Mouse (Mus musculus) brain, embryonic 14.5 days (tissue): ENCODE measurements around the gene Rbmxl1. TPM values are rescaled to one million over a fixed set of nuclear protein-coding genes. Genes with fewer than 3 reads are reported as not detected.
A peak's percentile ranks its signal among the peaks of the same experiment; 100 is the strongest.
"Not testable (repeated sequence)": the region's sequence is repeated elsewhere in the genome, so short reads cannot be mapped to it uniquely, and the experiment has no call there.

Source experiments
- DNase-seq: peaks from one replicate; pipeline ENCODE4 v3.0.0-alpha.2; 2011; ENCODE audit warnings: low read depth
- CTCF ChIP-seq: fragments of 200-500 bp; IDR thresholded peaks from 2 replicates; pipeline ENCODE4 v1.5.1; 2012; ENCODE audit warnings: inconsistent platforms, mild to moderate bottlenecking, moderate library complexity, borderline replicate concordance; ENCODE audit not compliant: insufficient read depth, insufficient read length; ENCODE audit errors: extremely low read depth
- POLR2A ChIP-seq: fragments of 200-500 bp; IDR thresholded peaks from 2 replicates; pipeline ENCODE4 v1.6.1; 2012; ENCODE audit warnings: mild to moderate bottlenecking, inconsistent platforms, borderline replicate concordance; ENCODE audit not compliant: poor library complexity, insufficient read depth, insufficient read length, severe bottlenecking; ENCODE audit errors: extremely low read depth
- polyA plus RNA-seq: library from polyadenylated mRNA; depleted of rRNA; stranded (reverse); fragments of >200 nt; gene quantifications from 2 replicates; pipeline ENCODE4 v1.2.3, GENCODE M21; 2012

Rbmxl1 gene
- polyA plus RNA-seq, 1 experiment = 144 TPM

DNA sequence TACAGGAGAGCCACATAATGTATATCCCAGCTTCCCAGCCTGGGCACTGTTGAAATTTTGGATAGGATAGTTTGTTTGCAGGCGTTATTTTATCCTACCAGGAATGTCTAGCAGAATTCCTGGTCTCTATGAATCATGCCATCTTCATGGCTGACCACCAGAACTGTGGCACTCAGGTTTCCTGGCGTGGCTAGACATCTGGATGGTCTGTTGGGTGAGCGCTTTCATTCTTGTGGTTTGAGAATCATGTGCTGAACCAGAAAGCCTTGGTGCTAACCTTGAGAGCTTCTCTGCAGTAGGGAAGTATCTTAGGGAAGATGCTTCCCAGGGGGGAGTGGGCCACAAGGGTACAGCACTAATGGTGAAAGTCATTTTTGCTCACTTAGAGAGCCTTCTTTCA lies 6.4 kb upstream of the Rbmxl1 start:
- TF ChIP-seq POLR2A (no peak), CTCF (no peak)
- DNase-seq = no peak

DNA sequence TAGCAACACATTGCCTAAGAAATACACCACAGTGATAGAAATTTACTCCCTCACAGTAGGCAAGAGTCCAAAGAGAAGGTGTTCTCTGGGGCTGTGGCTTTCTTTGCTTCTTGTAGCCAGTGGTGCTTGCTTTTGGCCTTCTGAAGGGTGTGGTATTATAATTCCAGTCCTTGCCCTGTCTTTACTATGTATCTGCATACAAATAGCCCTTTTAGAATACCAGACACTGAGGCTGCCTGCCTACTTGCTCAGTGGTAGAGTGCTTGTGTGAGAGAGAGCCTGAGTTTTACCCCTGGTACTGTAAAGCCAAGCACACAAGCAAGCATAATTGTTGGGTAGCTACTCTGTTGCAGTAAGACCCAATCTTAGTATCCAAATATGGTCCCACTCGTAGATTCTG lies 6.0 kb upstream of the Rbmxl1 start:
- no peak for DNase-seq
- TF ChIP-seq CTCF = no peak
- TF ChIP-seq POLR2A = no peak

DNA sequence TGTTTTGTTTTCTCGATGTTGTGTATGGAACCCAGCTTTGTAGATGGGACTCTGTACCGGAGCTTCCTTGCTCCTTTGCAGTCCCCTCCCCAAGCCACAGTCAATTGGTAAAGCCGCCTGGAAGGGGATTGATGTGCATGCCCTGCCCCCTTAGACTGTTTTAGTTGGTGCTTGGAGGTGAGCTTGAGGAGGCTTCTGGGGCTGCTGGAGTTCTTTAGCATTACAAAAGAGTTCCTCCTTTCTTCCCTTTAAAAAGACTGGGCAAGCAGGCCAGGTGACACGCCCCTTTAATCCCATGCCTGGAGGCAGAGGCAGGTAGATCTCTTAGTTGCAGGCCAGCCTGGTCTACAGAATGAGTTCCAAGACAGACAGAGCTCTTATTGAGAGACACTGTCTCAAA lies 4.4 kb upstream of the Rbmxl1 start:
- no peak for DNase-seq
- no peak for TF ChIP-seq POLR2A

DNA sequence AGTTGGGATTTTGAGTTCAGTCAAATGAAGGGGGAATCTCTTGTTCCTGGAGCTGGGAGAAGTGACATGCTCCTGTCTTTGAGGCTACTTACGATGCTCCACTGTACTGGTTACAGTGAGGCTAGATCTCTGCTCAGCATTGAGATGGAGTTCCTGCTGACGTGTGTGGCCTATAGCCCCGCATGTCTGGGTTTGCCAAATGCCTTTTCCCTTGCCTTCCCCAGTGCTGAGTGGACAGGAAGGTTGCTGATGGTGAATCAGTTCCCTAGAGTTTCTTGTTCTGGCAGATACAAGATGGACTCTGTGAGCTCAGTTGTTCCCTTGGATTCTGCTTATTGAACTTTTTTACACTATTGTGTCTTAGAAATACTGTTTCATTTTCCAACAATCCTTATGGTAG lies 2.2 kb upstream of the Rbmxl1 start:
- no peak for DNase-seq
- TF ChIP-seq CTCF (no peak), POLR2A (no peak)

DNA sequence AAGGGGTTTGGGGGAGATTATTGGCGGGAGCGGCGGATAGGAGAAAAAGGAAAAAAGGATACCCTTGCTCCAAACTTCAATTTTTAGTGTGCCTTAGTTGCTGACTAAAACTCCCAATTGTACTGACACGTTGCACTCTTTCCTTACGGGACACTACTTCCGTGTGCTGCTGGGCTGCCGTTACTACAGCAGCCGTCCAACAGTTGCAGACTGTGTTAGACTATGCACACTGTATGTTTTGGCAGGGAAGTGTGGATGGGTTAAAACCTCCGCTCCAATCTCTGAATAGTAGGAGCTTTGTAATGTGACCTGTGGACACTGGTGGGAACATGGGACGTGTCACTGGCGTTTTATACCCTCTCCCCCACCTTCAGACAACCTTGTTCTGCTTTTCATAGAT lies 1.4 kb upstream of the Rbmxl1 start:
- peak; percentile 58 for DNase-seq
- TF ChIP-seq CTCF (no peak), POLR2A (no peak)

DNA sequence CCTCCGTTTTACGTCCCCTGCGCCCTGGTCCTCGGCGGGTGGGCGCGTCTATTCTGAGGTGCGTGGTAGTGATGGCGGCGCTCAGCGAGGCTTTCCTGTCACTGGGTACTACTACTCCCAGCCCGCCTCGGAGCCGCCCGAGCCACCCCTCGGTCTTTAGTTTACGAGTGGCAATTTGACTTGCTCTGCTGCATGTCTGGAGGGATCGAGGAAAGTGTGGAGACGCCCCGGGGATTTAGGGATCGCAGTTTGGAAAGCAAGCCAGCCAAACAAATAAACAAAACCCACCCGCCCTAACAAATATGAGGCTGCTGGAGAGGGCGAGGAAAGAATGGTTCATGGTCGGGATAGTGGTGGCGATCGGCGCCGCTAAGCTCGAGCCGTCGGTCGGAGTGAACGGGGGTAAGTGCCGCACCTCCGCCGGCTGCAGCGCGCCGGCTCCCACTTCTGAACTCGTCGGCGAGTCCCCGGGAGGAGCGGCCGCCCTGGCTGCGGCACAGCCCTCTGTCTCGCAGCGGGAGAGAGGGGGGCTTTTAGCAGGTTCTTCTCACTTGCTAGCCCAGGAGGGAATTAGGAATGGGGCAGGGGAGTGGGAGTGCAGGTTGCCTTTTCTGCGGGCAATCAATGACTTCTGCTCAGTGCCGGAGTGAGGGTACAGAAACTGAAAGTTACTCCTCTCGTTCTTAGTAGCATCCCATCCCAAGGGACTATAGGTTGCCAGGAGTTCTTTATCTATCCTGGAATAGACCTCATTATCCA lies 754 bp upstream of the Rbmxl1 start, which contains the start of gene Slc10a7:
Gene Slc10a7 (plus strand): TSS at position 74 of the 759 bp plus-strand sequence.
- peak; percentile 96 for DNase-seq
- no peak for TF ChIP-seq CTCF
- TF ChIP-seq POLR2A = no peak

DNA sequence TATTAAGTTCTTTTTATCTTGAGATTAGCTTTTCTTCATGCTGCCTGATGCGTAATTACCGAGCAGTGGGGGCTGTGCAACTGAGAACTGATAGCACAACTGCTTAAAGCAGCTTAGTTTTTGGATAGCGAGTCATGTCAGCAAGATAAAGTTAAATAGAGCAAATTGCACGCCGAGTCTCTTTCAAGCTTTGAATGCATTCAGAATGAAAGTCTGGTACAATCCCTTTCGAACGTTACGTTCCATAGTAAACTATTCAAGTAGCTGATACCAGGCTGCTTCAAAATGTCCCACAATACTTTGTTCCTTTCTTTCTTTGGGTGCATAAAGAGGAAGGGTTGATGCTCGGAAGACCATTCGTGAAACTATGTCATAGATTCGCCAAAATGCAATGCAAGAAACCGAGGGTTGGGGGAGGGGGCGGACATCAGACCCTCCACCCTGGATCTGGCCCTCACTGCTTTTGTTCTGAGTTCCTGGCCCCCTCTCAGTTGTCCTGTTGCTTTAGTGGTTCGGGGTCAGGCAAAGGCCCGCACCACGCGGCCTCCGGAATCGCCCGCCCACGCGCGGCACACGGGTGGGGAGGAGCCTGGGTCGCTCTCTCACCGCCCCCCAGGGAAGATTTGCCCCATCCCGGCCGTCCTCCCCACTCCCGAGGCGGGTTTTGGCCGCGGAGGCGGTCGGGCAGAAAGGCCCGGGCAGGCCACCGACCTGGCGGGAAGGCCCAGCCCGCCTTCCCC lies 549 bp downstream of the Rbmxl1 start:
- TF ChIP-seq POLR2A (no peak), CTCF (no peak)
- DNase-seq = peak; percentile 72

DNA sequence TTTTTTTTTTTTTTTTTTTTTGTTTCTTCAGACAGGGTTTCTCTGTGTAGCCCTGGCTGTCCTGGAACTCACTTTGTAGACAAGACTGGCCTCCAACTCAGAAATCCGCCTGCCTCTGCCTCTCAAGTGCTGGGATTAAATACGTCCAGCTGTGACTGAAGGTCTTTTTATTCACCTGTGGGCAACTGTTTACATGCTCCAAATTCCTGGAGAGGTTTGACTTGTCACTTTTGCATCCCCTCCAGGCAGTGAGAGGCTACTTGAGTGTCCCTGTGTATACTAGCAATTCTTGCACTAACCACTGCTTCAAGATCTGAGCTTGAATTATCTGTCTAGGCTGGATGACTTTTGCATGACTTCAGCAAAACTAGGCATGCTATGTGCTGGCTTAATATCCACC lies 6.0 kb downstream of the Rbmxl1 start:
- DNase-seq = no peak
- TF ChIP-seq CTCF (no peak), POLR2A (no peak)

DNA sequence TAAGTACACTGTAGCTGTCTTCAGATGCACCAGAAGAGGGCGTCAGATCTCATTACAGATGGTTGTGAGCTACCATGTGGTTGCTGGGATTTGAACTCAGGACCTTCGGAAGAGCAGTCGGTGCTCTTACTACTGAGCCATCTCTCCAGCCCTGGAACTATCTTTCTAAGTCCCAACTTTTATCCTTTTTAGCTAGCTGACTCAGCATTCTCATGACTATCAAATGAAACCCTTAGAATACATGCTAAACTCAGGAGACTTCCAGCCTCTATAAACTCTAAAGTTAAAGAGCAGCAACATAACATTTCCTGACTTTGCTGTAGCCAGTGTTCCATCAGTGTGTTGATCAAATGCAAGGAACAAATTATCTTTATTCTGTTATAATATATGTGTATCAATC lies 12.4 kb downstream of the Rbmxl1 start:
- DNase-seq = not testable (repeated sequence)

DNA sequence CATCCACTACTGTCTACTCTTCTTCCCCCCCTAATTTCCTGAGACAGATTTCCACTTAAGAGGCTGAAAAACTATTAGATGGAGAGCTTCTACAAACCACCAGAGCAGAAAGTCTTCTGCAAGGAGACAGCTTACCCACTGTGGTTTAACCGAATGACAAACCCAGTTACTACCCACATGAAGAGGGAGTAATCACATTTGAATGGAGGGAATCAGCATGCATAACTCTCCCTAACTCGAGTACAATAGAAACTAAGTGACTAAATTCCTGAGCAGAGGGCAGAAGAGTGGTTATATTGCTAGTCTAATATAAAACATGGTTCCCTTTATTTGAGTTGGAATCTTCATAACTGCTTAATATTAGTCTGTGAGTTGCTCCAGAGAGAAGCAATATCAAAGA lies 15.7 kb downstream of the Rbmxl1 start:
- no peak for DNase-seq
- no peak for TF ChIP-seq POLR2A

DNA sequence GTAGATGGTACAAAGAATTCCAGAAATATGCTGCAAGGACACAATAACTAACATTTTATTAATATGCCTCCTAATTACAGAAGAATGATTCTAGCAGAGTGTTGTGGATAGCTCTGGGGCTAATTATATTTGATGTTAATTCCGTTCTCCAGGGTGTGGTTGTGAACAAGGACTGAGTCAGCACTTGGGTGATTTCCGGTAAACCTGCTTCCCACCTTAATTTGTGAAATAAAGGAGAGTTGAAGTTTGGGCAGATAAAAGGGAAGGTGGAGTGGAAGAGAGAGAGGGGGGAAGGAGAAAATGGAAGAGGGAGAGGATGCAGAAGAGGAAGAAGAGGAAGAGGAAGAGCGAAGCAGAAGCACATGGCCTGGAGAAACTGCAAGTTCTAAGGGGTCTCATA lies 19.0 kb downstream of the Rbmxl1 start:
- TF ChIP-seq POLR2A = no peak
- no peak for TF ChIP-seq CTCF
- no peak for DNase-seq

DNA sequence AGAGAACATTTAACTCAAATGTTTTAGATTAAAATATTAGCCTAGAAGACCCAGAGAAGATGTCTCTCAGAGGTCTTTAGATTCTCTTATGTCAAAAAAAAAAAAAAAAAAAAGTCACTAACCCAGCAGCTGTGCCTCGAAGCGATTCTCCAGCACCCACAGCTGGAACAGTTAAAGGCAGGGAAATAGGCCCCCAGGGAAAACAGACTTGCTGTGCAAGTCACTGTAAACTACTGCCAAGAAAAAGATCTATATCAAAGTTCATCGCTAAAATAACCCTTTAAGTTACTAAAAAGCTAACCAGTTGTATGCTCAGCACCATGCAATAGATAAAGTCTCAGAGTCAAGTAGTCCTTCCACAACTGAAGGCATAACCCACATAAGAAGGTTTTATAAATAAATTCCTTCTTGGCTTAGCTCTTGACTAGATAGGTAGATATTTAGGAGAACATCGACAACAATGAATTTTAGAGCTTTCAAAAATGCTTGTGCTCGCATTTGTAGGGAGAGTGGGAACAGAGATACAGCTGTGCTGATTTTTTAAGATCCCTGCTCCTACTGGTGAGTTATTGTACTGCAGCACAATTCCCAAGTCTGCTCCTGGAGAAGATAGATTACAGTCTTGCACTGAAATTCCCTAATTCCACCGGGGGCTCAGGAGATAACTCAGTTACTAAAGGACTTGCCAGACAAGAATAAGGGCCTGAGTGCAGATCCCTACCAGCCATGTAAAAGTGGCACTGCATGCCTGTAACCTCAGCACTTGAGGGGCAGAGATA lies 31.5 kb downstream of the Rbmxl1 start:
- TF ChIP-seq CTCF (peak; percentile 35; the same call in 1 of the 2 replicates), POLR2A (no peak)
- DNase-seq = peak; percentile 53

DNA sequence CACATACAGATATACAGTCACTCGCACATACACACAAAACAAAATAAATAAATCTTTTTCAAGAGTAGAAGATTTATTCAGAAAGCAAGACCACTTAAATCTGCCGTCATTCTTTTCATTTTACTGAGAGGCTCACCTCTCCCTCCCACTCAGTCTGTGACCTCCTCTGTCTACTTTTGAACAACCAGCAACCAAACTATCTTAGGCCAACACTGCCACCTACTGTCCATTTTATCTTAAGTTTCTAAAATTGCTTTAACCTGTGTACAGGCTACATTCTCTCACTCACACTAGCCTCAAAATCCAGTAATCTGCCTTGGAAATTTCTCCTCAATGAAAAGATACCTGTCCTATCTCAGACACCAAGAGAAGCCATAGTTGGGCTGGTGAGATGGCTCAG lies 40.8 kb downstream of the Rbmxl1 start:
- DNase-seq = peak; percentile 14
- no peak for TF ChIP-seq POLR2A
- no peak for TF ChIP-seq CTCF
